Comparison of ENCODE assay signal across 9 mouse cellular contexts in the genomic region with DNA sequence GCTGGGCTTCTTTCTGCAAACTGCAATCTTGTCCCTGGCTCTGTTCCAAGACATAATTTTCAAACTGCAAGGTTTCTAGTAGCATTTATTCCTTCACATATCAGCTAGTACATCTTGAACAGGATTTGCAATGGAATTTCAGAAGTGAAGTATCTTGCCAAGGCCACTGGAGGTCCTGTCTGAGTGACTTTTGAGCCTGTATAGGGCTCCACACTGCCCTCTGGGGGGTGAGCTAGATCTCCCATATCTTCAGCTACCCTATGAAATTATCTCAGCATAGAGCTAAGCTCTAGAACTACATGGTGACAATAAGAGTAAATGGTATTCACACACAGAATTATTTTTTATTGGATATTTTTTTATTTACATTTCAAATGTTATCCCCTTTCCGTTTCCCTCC. TPM values are rescaled to one million over a fixed set of nuclear protein-coding genes. Genes with fewer than 3 reads are reported as not detected.
A peak's percentile ranks its signal among the peaks of the same experiment; 100 is the strongest.
DNase-seq lines count a peak whose midpoint lies in the region; ATAC-seq and TF ChIP-seq lines count a peak whose summit lies in the region.
"Had no signal": no experiment of that assay in that cellular context is flagged by ENCODE, and none has a peak within 500 bp of the region (broad histone marks: within the 10 kb centered on the region; RNA-seq: fewer than 3 reads in every experiment).

No protein-coding gene starts in this region.

- TF ChIP-seq CTCF in spleen, adult 2 months (IDR thresholded peaks at IDR 0.05; ENCODE audit: extremely low read depth, insufficient read depth, insufficient read length, insufficient replicate concordance): peak; percentile 75; the same call in 1 of the 2 replicates

- DNase-seq in layer of hippocampus, adult 9-11 months: peak; percentile 16
- DNase-seq in layer of hippocampus, adult 9-10 months (ENCODE audit: low spot score): no peak
- peak; percentile 57 for DNase-seq in T-cell, adult 2 months (ENCODE audit: low spot score)
- DNase-seq in liver, embryonic 13.5 days: peak; percentile 24
- peak; percentile 62 to 63 for DNase-seq in spleen, adult 2 months (ENCODE audit: low read depth in 1 of 2, low spot score in 2 of 2)
- DNase-seq in frontal cortex, adult 2 months (ENCODE audit: extremely low spot score in 1 of 2, low spot score in 1 of 2): no peak
- DNase-seq in neural tube, embryonic 10.5 days (ENCODE audit: extremely low spot score, low spot score): no peak

- no peak overlapping the region for H3K9ac ChIP-seq in liver, embryonic 13.5 days
- H3K9ac ChIP-seq in midbrain, embryonic 13.5 days (replicated peaks): no peak overlapping the region
- H3K9ac ChIP-seq: embryonic facial prominence, embryonic 13.5 days had no signal

- ATAC-seq in liver, embryonic 13.5 days (ENCODE audit: low read depth): peak; percentile 71; the same call in 1 of the 2 replicates
- no peak for ATAC-seq in midbrain, embryonic 13.5 days

- 89% methylated on average over 1 of the region's 1 CpGs for WGBS in liver, embryonic 13.5 days (ENCODE audit: insufficient replicate concordance)
- WGBS in spleen, adult 2 months: 92% methylated on average over 1 of the region's 1 CpGs
- WGBS in midbrain, embryonic 13.5 days: 90% methylated on average over 1 of the region's 1 CpGs

- peaks cover 12% of the 10 kb centered on the region for H3K4me1 ChIP-seq in liver, embryonic 13.5 days (replicated peaks)
- peaks cover 1% of the 10 kb centered on the region for H3K4me1 ChIP-seq in spleen, adult 2 months (ENCODE audit: control insufficient read depth, insufficient read depth, insufficient read length)
- H3K4me1 ChIP-seq in midbrain, embryonic 13.5 days (replicated peaks): no peaks in the 10 kb centered on the region
- H3K4me1 ChIP-seq: embryonic facial prominence, embryonic 13.5 days had no signal

- H3K9me3 ChIP-seq in liver, embryonic 13.5 days (replicated peaks): no peaks in the 10 kb centered on the region
- no peaks in the 10 kb centered on the region for H3K9me3 ChIP-seq in midbrain, embryonic 13.5 days
- H3K9me3 ChIP-seq: embryonic facial prominence, embryonic 13.5 days had no signal

- H3K4me3 ChIP-seq in liver, embryonic 13.5 days (replicated peaks): no peak overlapping the region
- H3K4me3 ChIP-seq in spleen, adult 2 months (ENCODE audit: extremely low read depth, insufficient read depth, insufficient read length): no peak overlapping the region
- no peak overlapping the region for H3K4me3 ChIP-seq in midbrain, embryonic 13.5 days (replicated peaks)
- H3K4me3 ChIP-seq: embryonic facial prominence, embryonic 13.5 days had no signal

- no peak for TF ChIP-seq POLR2A in spleen, adult 2 months (IDR thresholded peaks at IDR 0.05; ENCODE audit: low read depth, low read length)

- no peak overlapping the region for H3K4me2 ChIP-seq in liver, embryonic 13.5 days
- no peak overlapping the region for H3K4me2 ChIP-seq in midbrain, embryonic 13.5 days (replicated peaks)
- H3K4me2 ChIP-seq: embryonic facial prominence, embryonic 13.5 days had no signal

- no peak overlapping the region for H3K27ac ChIP-seq in liver, embryonic 13.5 days
- no peak overlapping the region for H3K27ac ChIP-seq in spleen, adult 2 months (ENCODE audit: insufficient read depth, low read length)
- no peak overlapping the region for H3K27ac ChIP-seq in midbrain, embryonic 13.5 days
- H3K27ac ChIP-seq: embryonic facial prominence, embryonic 13.5 days had no signal

- H3K36me3 ChIP-seq in liver, embryonic 13.5 days: no peaks in the 10 kb centered on the region
- H3K36me3 ChIP-seq in spleen, adult 2 months (ENCODE audit: control insufficient read depth, insufficient read depth, low read length): no peaks in the 10 kb centered on the region
- no peaks in the 10 kb centered on the region for H3K36me3 ChIP-seq in midbrain, embryonic 13.5 days
- H3K36me3 ChIP-seq: embryonic facial prominence, embryonic 13.5 days had no signal

- H3K27me3 ChIP-seq in liver, embryonic 13.5 days: no peaks in the 10 kb centered on the region
- no peaks in the 10 kb centered on the region for H3K27me3 ChIP-seq in spleen, adult 2 months (ENCODE audit: control insufficient read depth, insufficient read depth, low read length)
- no peaks in the 10 kb centered on the region for H3K27me3 ChIP-seq in midbrain, embryonic 13.5 days
- H3K27me3 ChIP-seq: embryonic facial prominence, embryonic 13.5 days had no signal

RNA-seq across cellular contexts. Expression of gene Ccr5, which starts 2.9 kb away (rescaled TPM):
- 1.4 and 1.6 TPM in 2 replicates for polyA plus RNA-seq in liver, embryonic 13.5 days (2015; fragmentation: Nextera tagmentation; extraction: Ambion mirVana)
- 1.1 and 2.0 TPM in 2 replicates for polyA plus RNA-seq in spleen, adult 2 months (2012; rRNA removed)
- 3.4 and 6.0 TPM in 2 replicates for polyA plus RNA-seq in frontal cortex, adult 2 months (2012; rRNA removed)
- polyA plus RNA-seq in midbrain, embryonic 13.5 days (2015; fragmentation: Nextera tagmentation; extraction: Ambion mirVana): 0.22 and 0.27 TPM in 2 replicates

RNA-seq across cellular contexts. Expression of gene Ccr2, which starts 16.7 kb away (rescaled TPM):
- polyA plus RNA-seq in liver, embryonic 13.5 days (2015; fragmentation: Nextera tagmentation; extraction: Ambion mirVana): 3.9 and 4.5 TPM in 2 replicates
- 3.7 TPM in 2 replicates for polyA plus RNA-seq in spleen, adult 2 months (2012; rRNA removed)
- 0.30 and 0.32 TPM in 2 replicates for polyA plus RNA-seq in frontal cortex, adult 2 months (2012; rRNA removed)
- 0.15 and 0.28 TPM in 2 replicates for polyA plus RNA-seq in midbrain, embryonic 13.5 days (2015; fragmentation: Nextera tagmentation; extraction: Ambion mirVana)

Comparison
In these comparisons a context has a peak if more than half of its experiments do, and no peak if none do; other contexts are left out.
1. DNase-seq: peak in layer of hippocampus, adult 9-11 months (single experiment), T-cell, adult 2 months (single experiment), liver, embryonic 13.5 days (single experiment) and spleen, adult 2 months (2 of 2); none in layer of hippocampus, adult 9-10 months (single experiment), frontal cortex, adult 2 months (0 of 2) and neural tube, embryonic 10.5 days (single experiment).